Mouse (Mus musculus): ENCODE results near the gene Klhdc8b. TPM values are rescaled to one million over a fixed set of nuclear protein-coding genes. Genes with fewer than 3 reads are reported as not detected.

Gene Klhdc8b
- total and polyA plus RNA-seq, 2 experiments from 2014 or later: 56.5 to 95.6 TPM

DNA sequence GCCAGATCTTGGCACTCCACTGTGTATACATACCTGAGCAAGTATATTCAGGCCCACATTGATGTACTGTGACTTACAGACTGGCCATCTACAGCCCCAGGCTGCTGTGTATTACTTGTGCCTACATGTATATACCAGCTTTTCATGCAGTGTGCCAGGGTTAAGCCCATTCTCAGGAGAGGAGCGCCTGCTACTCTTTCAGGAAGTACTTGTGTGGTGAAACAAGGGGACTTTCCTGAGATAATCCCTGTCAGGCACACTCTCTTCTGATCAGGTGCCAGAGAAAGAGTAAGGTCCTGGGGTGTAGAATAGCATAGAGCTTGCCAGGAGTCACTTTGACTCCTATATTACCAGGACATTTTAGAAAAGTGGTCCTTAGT, 1.5 kb downstream of the Klhdc8b start:
- ATAC-seq: no peak

DNA sequence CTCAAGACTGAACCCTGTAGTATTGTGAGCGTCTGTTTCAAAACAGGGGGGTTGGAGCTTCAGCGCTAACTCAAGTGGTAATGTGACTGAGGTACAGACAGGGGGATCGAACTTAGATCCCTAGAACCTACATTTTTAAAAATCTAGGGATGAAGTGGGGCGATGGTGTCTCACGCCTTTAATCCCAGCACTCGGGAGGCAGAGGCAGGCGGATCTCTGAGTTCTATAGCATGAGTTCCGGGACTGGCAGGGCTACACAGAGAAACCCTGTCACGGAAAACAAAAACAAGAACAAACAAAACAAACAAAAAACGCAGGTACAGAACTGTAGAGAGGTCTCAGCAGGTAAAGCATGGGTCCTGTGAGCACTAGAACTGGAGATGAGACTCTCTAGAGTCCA, 4.4 kb downstream of the Klhdc8b start:
- H3K27me3 ChIP-seq (ENCODE audit: insufficient read depth, low read length): no peaks in the 10 kb centered on the region
- no peak overlapping the region for H3K4me2 ChIP-seq (ENCODE audit: low read depth)
- ATAC-seq: no peak
- WGBS: 90% methylated on average over 10 of the region's 10 CpGs
- DNase-seq: no peak
- H3K4me3 ChIP-seq (ENCODE audit: low read depth, low read length): no peak overlapping the region
- peaks cover 12% of the 10 kb centered on the region; the same call in 1 of the 2 replicates for H3K4me1 ChIP-seq (ENCODE audit: insufficient read depth)
- no peak overlapping the region for H3K27ac ChIP-seq (ENCODE audit: low read depth, low read length)
- TF ChIP-seq CTCF (IDR thresholded peaks at IDR 0.05; ENCODE audit: low read depth): no peak
- H3K9me3 ChIP-seq (ENCODE audit: low read length): no peaks in the 10 kb centered on the region
- no peaks in the 10 kb centered on the region for H3K36me3 ChIP-seq (ENCODE audit: insufficient read depth)
- H3K9ac ChIP-seq: no peak overlapping the region

More for the DNA sequence above, 1.5 kb downstream of the Klhdc8b start:
- Histone ChIP-seq H3K27ac (ENCODE audit: low read depth, low read length) (peak overlapping the region; percentile 76; the same call in 1 of the 2 replicates), H3K4me1 (ENCODE audit: insufficient read depth) (0 out of 2 replicates have a peak, but pooled peaks cover 8% of the 10 kb centered on the region), H3K9me3 (ENCODE audit: low read length) (no peaks in the 10 kb centered on the region), H3K4me3 (ENCODE audit: low read depth, low read length) (peak overlapping the region; percentile 79), H3K36me3 (ENCODE audit: insufficient read depth) (peaks cover 21% of the 10 kb centered on the region), H3K4me2 (ENCODE audit: low read depth) (peak overlapping the region; percentile 88), H3K27me3 (ENCODE audit: insufficient read depth, low read length) (no peaks in the 10 kb centered on the region), H3K9ac (peak overlapping the region; percentile 80; the same call in 1 of the 2 replicates)
- WGBS: 87% methylated on average over 1 of the region's 1 CpGs
- TF ChIP-seq CTCF (IDR thresholded peaks at IDR 0.05; ENCODE audit: low read depth): no peak
- no peak for DNase-seq

DNA sequence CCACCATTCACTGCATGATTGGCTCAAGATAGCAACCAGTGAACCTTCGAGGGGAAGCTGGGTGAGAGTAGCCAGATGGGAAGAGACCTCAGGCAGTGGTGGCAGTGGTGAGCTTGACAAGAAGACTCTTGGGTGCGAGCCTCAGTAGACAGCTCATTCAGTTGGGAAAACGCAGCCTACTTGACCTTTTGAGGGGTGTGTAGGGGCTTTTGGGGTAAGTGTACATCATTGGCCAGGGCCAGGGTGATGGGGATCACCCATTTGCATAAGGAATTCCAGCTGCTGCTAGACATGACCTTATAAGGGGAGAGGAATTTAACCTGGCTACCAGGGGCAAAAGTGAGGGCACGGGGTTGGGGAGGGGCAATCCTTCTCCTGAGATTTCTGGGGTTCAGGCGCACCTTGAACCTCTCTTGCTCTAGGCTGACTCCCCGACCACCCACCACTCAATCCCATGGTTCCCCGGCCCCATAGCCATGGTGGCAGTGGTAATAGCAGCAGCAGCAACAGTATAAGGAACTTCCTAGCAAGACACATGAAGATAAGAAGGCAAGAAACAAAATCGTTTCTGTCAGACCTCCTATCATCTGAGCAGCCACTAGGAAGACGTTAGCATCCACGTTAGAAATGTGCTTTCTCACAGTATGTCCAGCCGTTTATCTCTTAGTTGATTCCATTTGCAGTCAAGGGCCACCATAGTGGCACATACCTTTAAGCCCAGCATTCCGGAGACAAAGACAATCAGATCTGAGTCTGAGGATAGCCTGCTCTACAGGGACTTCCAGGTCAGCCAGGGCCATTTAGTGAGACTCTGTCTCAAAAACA, 5.4 kb downstream of the Klhdc8b start:
- Histone ChIP-seq H3K4me1 (ENCODE audit: insufficient read depth) (peaks cover 16% of the 10 kb centered on the region), H3K27me3 (ENCODE audit: insufficient read depth, low read length) (no peaks in the 10 kb centered on the region), H3K4me3 (ENCODE audit: low read depth, low read length) (no peak overlapping the region), H3K27ac (ENCODE audit: low read depth, low read length) (no peak overlapping the region), H3K9ac (no peak overlapping the region), H3K4me2 (ENCODE audit: low read depth) (no peak overlapping the region), H3K9me3 (ENCODE audit: low read length) (no peaks in the 10 kb centered on the region), H3K36me3 (ENCODE audit: insufficient read depth) (no peaks in the 10 kb centered on the region)
- WGBS: 82% methylated on average over 12 of the region's 12 CpGs
- DNase-seq (no peak), ATAC-seq (no peak)
- no peak for TF ChIP-seq CTCF (IDR thresholded peaks at IDR 0.05; ENCODE audit: low read depth)

DNA sequence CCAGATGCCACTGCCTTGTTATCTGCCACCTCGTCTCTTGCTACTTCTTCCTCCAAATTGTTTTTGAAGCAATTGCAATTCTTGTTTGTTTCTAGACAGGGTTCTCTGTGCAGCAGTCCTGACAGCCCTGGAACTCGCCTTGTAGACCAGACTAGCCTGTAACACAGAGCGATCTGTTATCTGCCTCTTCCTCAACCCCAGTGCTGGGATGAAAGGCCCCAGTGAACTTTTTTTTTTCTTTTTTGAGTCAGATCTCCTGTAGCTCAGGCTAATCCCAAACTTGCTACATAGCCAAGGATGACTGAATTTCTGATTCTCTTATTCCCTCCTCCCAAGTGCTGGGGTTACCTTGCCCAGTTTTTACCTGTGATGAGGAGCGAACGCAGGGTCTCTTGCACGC, 7.0 kb downstream of the Klhdc8b start:
- Histone ChIP-seq H3K27ac (ENCODE audit: low read depth, low read length) (no peak overlapping the region), H3K4me1 (ENCODE audit: insufficient read depth) (peaks cover 27% of the 10 kb centered on the region), H3K9me3 (ENCODE audit: low read length) (no peaks in the 10 kb centered on the region), H3K4me3 (ENCODE audit: low read depth, low read length) (no peak overlapping the region), H3K9ac (no peak overlapping the region), H3K36me3 (ENCODE audit: insufficient read depth) (no peaks in the 10 kb centered on the region), H3K27me3 (ENCODE audit: insufficient read depth, low read length) (no peaks in the 10 kb centered on the region), H3K4me2 (ENCODE audit: low read depth) (no peak overlapping the region)
- DNase-seq (no peak), ATAC-seq (no peak)
- WGBS: 87% methylated on average over 6 of the region's 6 CpGs
- no peak for TF ChIP-seq CTCF (IDR thresholded peaks at IDR 0.05; ENCODE audit: low read depth)

DNA sequence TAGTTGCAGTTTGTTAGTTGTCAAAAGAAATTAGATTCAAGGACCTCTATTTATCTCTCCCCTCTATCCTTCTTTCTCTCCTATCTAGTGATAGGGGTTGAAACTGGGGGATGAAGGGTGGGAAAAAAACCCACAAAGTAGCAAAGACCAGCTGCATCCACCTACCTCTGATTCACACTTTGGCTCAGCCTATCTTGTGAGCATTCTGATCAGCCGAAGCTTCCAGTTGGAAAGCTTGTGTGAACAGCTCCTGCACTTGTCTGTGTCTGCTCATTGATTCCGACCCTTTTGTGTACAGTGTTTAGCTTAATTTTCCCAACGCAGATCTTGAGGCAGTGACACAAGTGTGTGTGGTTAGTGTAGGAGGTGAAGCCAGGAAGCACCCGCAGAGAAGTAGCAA, 7.9 kb downstream of the Klhdc8b start:
- 0 out of 2 replicates have a peak overlapping the region, but pooled peaks have one; percentile 18 for H3K9ac ChIP-seq
- TF ChIP-seq CTCF (IDR thresholded peaks at IDR 0.05; ENCODE audit: low read depth): no peak
- no peak overlapping the region for H3K4me3 ChIP-seq (ENCODE audit: low read depth, low read length)
- peak; percentile 14 for DNase-seq
- H3K9me3 ChIP-seq (ENCODE audit: low read length): no peaks in the 10 kb centered on the region
- peaks cover 32% of the 10 kb centered on the region for H3K4me1 ChIP-seq (ENCODE audit: insufficient read depth)
- 0 out of 2 replicates have a peak, but pooled peaks cover under 1% of the 10 kb centered on the region for H3K36me3 ChIP-seq (ENCODE audit: insufficient read depth)
- H3K27me3 ChIP-seq (ENCODE audit: insufficient read depth, low read length): no peaks in the 10 kb centered on the region
- peak overlapping the region; percentile 78 for H3K4me2 ChIP-seq (ENCODE audit: low read depth)
- ATAC-seq: no peak
- 54% methylated on average over 4 of the region's 4 CpGs for WGBS
- peak overlapping the region; percentile 82 for H3K27ac ChIP-seq (ENCODE audit: low read depth, low read length)

DNA sequence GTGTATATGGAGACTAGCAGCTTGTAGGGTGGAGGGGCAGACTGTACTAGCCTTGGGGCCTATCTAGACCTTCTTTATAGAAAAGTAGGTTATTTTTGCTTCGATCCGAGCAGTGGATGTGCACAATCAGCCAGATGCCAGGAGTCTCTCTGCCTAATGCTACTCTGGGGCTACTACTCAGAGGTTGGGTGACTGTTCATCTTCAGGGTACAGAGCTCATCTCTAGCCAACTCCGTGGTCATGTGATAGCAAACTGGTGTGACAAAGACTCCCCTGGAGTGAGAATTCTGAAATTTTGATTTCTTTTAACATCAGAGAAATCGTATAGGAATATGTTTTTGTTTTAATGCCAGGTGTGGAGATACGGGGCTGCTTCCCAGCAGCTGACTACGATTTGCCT, 8.5 kb downstream of the Klhdc8b start:
- Histone ChIP-seq H3K27ac (ENCODE audit: low read depth, low read length) (peak overlapping the region; percentile 82), H3K4me1 (ENCODE audit: insufficient read depth) (peaks cover 32% of the 10 kb centered on the region), H3K4me2 (ENCODE audit: low read depth) (peak overlapping the region; percentile 78), H3K9me3 (ENCODE audit: low read length) (no peaks in the 10 kb centered on the region), H3K36me3 (ENCODE audit: insufficient read depth) (peaks cover 6% of the 10 kb centered on the region; the same call in 1 of the 2 replicates), H3K27me3 (ENCODE audit: insufficient read depth, low read length) (no peaks in the 10 kb centered on the region), H3K9ac (peak overlapping the region; percentile 75), H3K4me3 (ENCODE audit: low read depth, low read length) (peak overlapping the region; percentile 67)
- no peak for TF ChIP-seq CTCF (IDR thresholded peaks at IDR 0.05; ENCODE audit: low read depth)
- ATAC-seq: peak; percentile 58
- WGBS: 29% methylated on average over 6 of the region's 6 CpGs
- DNase-seq: no peak

DNA sequence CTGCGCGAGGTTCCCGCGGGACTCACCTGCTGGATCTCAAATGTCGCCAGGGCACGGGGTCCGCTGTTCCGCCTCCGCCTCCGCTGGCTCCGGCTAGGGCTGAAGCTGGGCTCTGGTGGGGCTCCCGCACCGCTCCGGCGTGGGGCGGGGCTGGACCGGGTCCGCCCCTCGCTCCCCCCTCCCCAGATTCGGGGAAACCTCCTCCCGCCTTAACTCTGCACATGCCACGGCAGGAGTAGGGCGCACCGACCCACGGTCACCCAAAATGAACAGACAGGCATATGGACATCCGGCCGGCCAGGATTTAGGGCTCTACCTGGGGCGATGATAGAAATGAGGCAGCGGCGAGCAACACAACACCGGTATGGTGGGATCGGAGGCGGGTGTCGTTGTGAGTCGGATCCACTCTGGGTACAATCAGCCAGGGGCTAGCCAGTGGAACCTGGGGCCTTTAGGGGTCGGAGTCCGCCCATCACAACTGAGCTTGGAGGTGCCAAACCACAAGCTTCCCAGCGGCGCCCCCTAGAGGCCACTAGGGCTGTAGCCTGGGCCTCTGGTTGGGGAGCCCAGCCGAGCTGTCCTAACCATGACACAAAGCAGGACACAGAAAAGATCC, 9.0 kb downstream of the Klhdc8b start:
- Histone ChIP-seq H3K27ac (ENCODE audit: low read depth, low read length) (peak overlapping the region; percentile 82), H3K9ac (peak overlapping the region; percentile 75), H3K36me3 (ENCODE audit: insufficient read depth) (peaks cover 6% of the 10 kb centered on the region; the same call in 1 of the 2 replicates), H3K4me1 (ENCODE audit: insufficient read depth) (peaks cover 32% of the 10 kb centered on the region), H3K9me3 (ENCODE audit: low read length) (no peaks in the 10 kb centered on the region), H3K4me3 (ENCODE audit: low read depth, low read length) (peak overlapping the region; percentile 67), H3K27me3 (ENCODE audit: insufficient read depth, low read length) (no peaks in the 10 kb centered on the region), H3K4me2 (ENCODE audit: low read depth) (peak overlapping the region; percentile 78)
- ATAC-seq (peak; percentile 91), DNase-seq (peak; percentile 93)
- TF ChIP-seq CTCF (IDR thresholded peaks at IDR 0.05; ENCODE audit: low read depth): peak; percentile 92
- under 1% methylated on average over 40 of the region's 40 CpGs for WGBS

Measured in forebrain, postnatal 0 days (tissue).